Mouse (Mus musculus) bone marrow, adult 2 months (tissue): Measurements from ENCODE around the gene Med9. TPM values are rescaled to one million over a fixed set of nuclear protein-coding genes. Genes with fewer than 3 reads are reported as not detected.
A peak's percentile ranks its signal among the peaks of the same experiment; 100 is the strongest.

Source experiments
- H3K27ac ChIP-seq: fragments of 200-500 bp; 2 replicates; pipeline ENCODE4 v1.5.1; 2012; ENCODE audit warnings: low read depth, mild to moderate bottlenecking, control low read depth, inconsistent platforms, low read length; ENCODE audit not compliant: control insufficient read depth, poor library complexity, insufficient read depth
- H3K4me1 ChIP-seq: fragments of 200-500 bp; 2 replicates; pipeline ENCODE4 v1.6.1; 2011; ENCODE audit warnings: low read length; ENCODE audit not compliant: control insufficient read depth, insufficient read depth
- H3K4me3 ChIP-seq: fragments of 200-500 bp; replicated peaks from 2 replicates; pipeline ENCODE3; 2011; ENCODE audit warnings: mild to moderate bottlenecking, low read depth, low read length, control low read depth; ENCODE audit not compliant: control insufficient read depth
- CTCF ChIP-seq: fragments of 200-500 bp; IDR thresholded peaks from 2 replicates; pipeline ENCODE4 v1.5.1; 2011; ENCODE audit warnings: low read length, control low read depth; ENCODE audit not compliant: control insufficient read depth, insufficient read depth
- POLR2A ChIP-seq: fragments of 200-500 bp; IDR thresholded peaks from 2 replicates; pipeline ENCODE4 v1.6.1; 2011; ENCODE audit warnings: low read depth, mild to moderate bottlenecking, control low read depth, low read length, borderline replicate concordance; ENCODE audit not compliant: control insufficient read depth
- WGBS: fragments of 180-500 bp; shearing (Covaris S2); methylation state at CpG from one replicate; pipeline ENCODE4 v1.1.7; 2018; 5-methylcytosine and 5-hydroxymethylcytosine counted together
- polyA plus RNA-seq: library from polyadenylated mRNA; stranded (reverse); fragments of >200 nt; gene quantifications from 2 replicates; pipeline ENCODE4 v1.2.4, GENCODE M21; 2011; ENCODE audit warnings: low replicate concordance; ENCODE audit not compliant: missing spikeins, insufficient read depth, insufficient read length

Med9 gene
- polyA plus RNA-seq: 8.4 and 10.2 TPM in 2 replicates

GRCm38 (mm10) chr11:59947752-59948400 lies at the start of gene Med9:
TSS of gene Med9 (plus strand) at chr11:59948206.
- H3K4me1 ChIP-seq: no peaks in the 10 kb centered on the region
- TF ChIP-seq CTCF: no peak
- peak; percentile 31; the same call in 1 of the 2 replicates for TF ChIP-seq POLR2A
- peak within 1 kb of the TSS; percentile 68 for H3K27ac ChIP-seq
- WGBS: 2% methylated on average over 43 of the region's 43 CpGs
- peak within 1 kb of the TSS; percentile 91 for H3K4me3 ChIP-seq

- WGBS: 44% methylated on average over 13 of the region's 13 CpGs
- Histone ChIP-seq H3K4me1 (no peaks in the 10 kb centered on the region; the same call in none of the 2 replicates), H3K4me3 (no peak overlapping the region), H3K27ac (peak overlapping the region; percentile 67)
- TF ChIP-seq CTCF: no peak
- no peak for TF ChIP-seq POLR2A
Observed at GRCm38 (mm10) chr11:59899711-59900685, 48.0 kb upstream of the Med9 start.

GRCm38 (mm10) chr11:59900995-59901394 lies 47.0 kb upstream of the Med9 start:
- H3K4me1 ChIP-seq: no peaks in the 10 kb centered on the region; the same call in none of the 2 replicates
- no peak overlapping the region for H3K27ac ChIP-seq
- WGBS: 60% methylated on average over 1 of the region's 1 CpGs
- H3K4me3 ChIP-seq: no peak overlapping the region
- no peak for TF ChIP-seq CTCF
- TF ChIP-seq POLR2A: no peak

- 28% methylated on average over 8 of the region's 8 CpGs for WGBS
- Histone ChIP-seq H3K4me1 (no peaks in the 10 kb centered on the region; the same call in none of the 2 replicates), H3K27ac (peak overlapping the region; percentile 45; the same call in 1 of the 2 replicates), H3K4me3 (peak overlapping the region; percentile 37)
- TF ChIP-seq CTCF: no peak
- TF ChIP-seq POLR2A: no peak
Observed at GRCm38 (mm10) chr11:59902045-59902726, 45.8 kb upstream of the Med9 start.

GRCm38 (mm10) chr11:59906521-59907123 lies 41.4 kb upstream of the Med9 start:
- TF ChIP-seq POLR2A (no peak), CTCF (no peak)
- 83% methylated on average over 6 of the region's 6 CpGs for WGBS
- H3K4me3 ChIP-seq: no peak overlapping the region
- no peak overlapping the region for H3K27ac ChIP-seq
- H3K4me1 ChIP-seq: no peaks in the 10 kb centered on the region; the same call in 1 of the 2 replicates

GRCm38 (mm10) chr11:59908446-59908845 lies 39.6 kb upstream of the Med9 start:
- 68% methylated on average over 3 of the region's 3 CpGs for WGBS
- Histone ChIP-seq H3K4me3 (no peak overlapping the region), H3K4me1 (no peaks in the 10 kb centered on the region), H3K27ac (no peak overlapping the region)
- no peak for TF ChIP-seq POLR2A
- no peak for TF ChIP-seq CTCF

GRCm38 (mm10) chr11:59910586-59910985 lies 37.4 kb upstream of the Med9 start:
- no peaks in the 10 kb centered on the region; the same call in 1 of the 2 replicates for H3K4me1 ChIP-seq
- TF ChIP-seq POLR2A: no peak
- TF ChIP-seq CTCF: no peak
- H3K4me3 ChIP-seq: no peak overlapping the region
- H3K27ac ChIP-seq: no peak overlapping the region

- no peaks in the 10 kb centered on the region; the same call in 1 of the 2 replicates for H3K4me1 ChIP-seq
- no peak overlapping the region for H3K27ac ChIP-seq
- TF ChIP-seq POLR2A (no peak), CTCF (no peak)
- 78% methylated on average over 1 of the region's 1 CpGs for WGBS
- no peak overlapping the region for H3K4me3 ChIP-seq
Observed at GRCm38 (mm10) chr11:59911523-59911922, 36.5 kb upstream of the Med9 start.
